ENCODE assay signal across 28 mouse cellular contexts in genomic region chr14:46410557-46411120, GRCm38 (mm10). TPM values are rescaled to one million over a fixed set of nuclear protein-coding genes. Genes with fewer than 3 reads are reported as not detected.
"Had no signal": no experiment of that assay in that cellular context is flagged by ENCODE, and none has a peak within 500 bp of the region (broad histone marks: within the 10 kb centered on the region; RNA-seq: fewer than 3 reads in every experiment).

No protein-coding gene starts in this region.

- H3K36me3 ChIP-seq: kidney, embryonic 15.5 days; limb, embryonic 12.5 days; limb, embryonic 15.5 days; lung, embryonic 15.5 days; midbrain, embryonic 10.5 days; midbrain, embryonic 13.5 days; neural tube, embryonic 13.5 days had no signal

- ATAC-seq: midbrain, embryonic 13.5 days; midbrain, embryonic 16.5 days had no signal

- DNase-seq: kidney, adult 8-10 months; kidney, postnatal 14 days; kidney, postnatal 4 days; left cerebral cortex, postnatal 4 days; lung, adult 18-20 months; lung, postnatal 10 days; lung, postnatal 36 days; thymus, adult 18-20 months; thymus, postnatal 36 days had no signal

- H3K9me3 ChIP-seq: kidney, embryonic 15.5 days; limb, embryonic 12.5 days; limb, embryonic 15.5 days; lung, embryonic 15.5 days; midbrain, embryonic 10.5 days; midbrain, embryonic 13.5 days had no signal

- H3K27ac ChIP-seq: kidney, embryonic 15.5 days; limb, embryonic 12.5 days; limb, embryonic 15.5 days; liver, embryonic 14.5 days; lung, embryonic 15.5 days; midbrain, embryonic 10.5 days; midbrain, embryonic 13.5 days; neural tube, embryonic 13.5 days had no signal

- H3K4me2 ChIP-seq: kidney, embryonic 15.5 days; limb, embryonic 12.5 days; limb, embryonic 15.5 days; lung, embryonic 15.5 days; midbrain, embryonic 13.5 days; neural tube, embryonic 13.5 days had no signal

- H3K4me3 ChIP-seq: kidney, embryonic 15.5 days; limb, embryonic 12.5 days; limb, embryonic 15.5 days; lung, embryonic 15.5 days; megakaryocyte, embryonic 14.5 days; midbrain, embryonic 10.5 days; midbrain, embryonic 13.5 days; myocyte; neural tube, embryonic 13.5 days had no signal

- H3K4me1 ChIP-seq: kidney, embryonic 15.5 days; limb, embryonic 15.5 days; lung, embryonic 15.5 days; megakaryocyte, embryonic 14.5 days; midbrain, embryonic 13.5 days; neural tube, embryonic 13.5 days had no signal

- H3K9ac ChIP-seq: kidney, embryonic 15.5 days; limb, embryonic 12.5 days; limb, embryonic 15.5 days; liver, embryonic 14.5 days; lung, embryonic 15.5 days; midbrain, embryonic 13.5 days; neural tube, embryonic 13.5 days had no signal

- H3K27me3 ChIP-seq: kidney, embryonic 15.5 days; limb, embryonic 12.5 days; limb, embryonic 15.5 days; lung, embryonic 15.5 days; megakaryocyte, embryonic 14.5 days; midbrain, embryonic 13.5 days; neural tube, embryonic 13.5 days had no signal

RNA-seq across cellular contexts. Expression of gene Bmp4, which starts 20.2 kb away (rescaled TPM):
- total RNA-seq: monocyte, adult 5-6 weeks had no signal

RNA-seq across cellular contexts. Expression of gene Gm15217, which starts 31.4 kb away (rescaled TPM):
- total RNA-seq: layer of hippocampus, adult 18-20 months; layer of hippocampus, postnatal 14 days; left cerebral cortex, adult 8-10 months; left cerebral cortex, postnatal 14 days; left cerebral cortex, postnatal 4 days; monocyte, adult 5-6 weeks had no signal
- polyA plus RNA-seq: limb, embryonic 12.5 days; liver, embryonic 14.5 days; midbrain, embryonic 10.5 days; midbrain, embryonic 13.5 days; midbrain, embryonic 16.5 days; myocyte; neural tube, embryonic 13.5 days; small intestine, adult 2 months; spleen, adult 2 months; testis, adult 2 months had no signal
